Mouse (Mus musculus): Measurements from ENCODE around the gene Isg20l2. TPM values are rescaled to one million over a fixed set of nuclear protein-coding genes. Genes with fewer than 3 reads are reported as not detected.

Isg20l2 gene
- polyA plus RNA-seq, 1 experiment from 2014 or later: 13.2 TPM

DNA sequence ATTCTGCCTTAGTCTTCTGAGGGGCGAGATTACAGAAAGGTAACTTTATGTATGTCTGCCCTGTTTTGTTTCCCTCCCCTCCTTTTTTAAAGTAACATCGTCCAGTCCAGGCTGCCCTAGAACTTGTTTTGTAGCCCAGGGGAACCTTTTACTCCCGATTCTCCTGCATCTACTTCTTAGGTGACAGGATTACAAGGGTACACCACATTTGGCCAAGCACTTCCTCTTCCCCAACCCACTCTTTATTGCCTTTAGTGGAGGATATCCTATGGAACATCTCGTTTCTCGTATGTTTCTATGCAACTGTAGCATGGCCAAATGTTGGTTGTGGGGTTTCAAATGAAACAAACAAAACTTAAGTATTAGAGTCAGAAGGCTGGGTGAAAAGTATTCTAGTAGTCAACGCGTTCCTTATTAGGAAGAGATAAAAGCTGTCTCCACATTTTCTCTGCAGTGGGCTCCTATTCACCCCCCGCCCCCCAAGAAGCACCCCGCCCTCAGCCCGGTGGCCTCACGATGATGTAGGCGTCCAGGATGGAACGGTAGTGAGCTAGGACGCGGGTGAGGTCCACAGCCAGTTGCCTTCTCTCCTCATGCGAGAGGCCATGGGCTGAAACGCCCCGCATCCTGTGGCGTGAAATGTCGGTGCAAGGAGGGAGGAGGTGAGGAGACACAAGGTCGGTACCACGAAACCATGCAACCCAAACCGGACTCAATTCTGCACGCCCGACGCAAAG is 605 bp upstream of the Isg20l2 start:
- TF ChIP-seq EP300 (IDR thresholded peaks at IDR 0.05; ENCODE audit: low read depth) (no peak), CTCF (IDR thresholded peaks at IDR 0.05; ENCODE audit: low read depth) (no peak)
- H3K9ac ChIP-seq (replicated peaks): peak overlapping the region; percentile 88
- peaks cover 34% of the 10 kb centered on the region for H3K36me3 ChIP-seq (replicated peaks; ENCODE audit: insufficient read depth, low read length)
- no peaks in the 10 kb centered on the region for H3K9me3 ChIP-seq (ENCODE audit: low read length)
- peak overlapping the region; percentile 87 for H3K4me3 ChIP-seq (ENCODE audit: low read depth, low read length)
- ATAC-seq (peak; percentile 40), DNase-seq (no peak)
- H3K4me2 ChIP-seq (ENCODE audit: low read depth, low read length): peak overlapping the region; percentile 90
- WGBS (ENCODE audit: insufficient replicate concordance): 3% methylated on average over 26 of the region's 26 CpGs
- peaks cover 23% of the 10 kb centered on the region for H3K4me1 ChIP-seq (ENCODE audit: insufficient read depth)
- no peaks in the 10 kb centered on the region for H3K27me3 ChIP-seq (ENCODE audit: insufficient read depth, low read length)
- H3K27ac ChIP-seq (ENCODE audit: low read depth): peak overlapping the region; percentile 95

DNA sequence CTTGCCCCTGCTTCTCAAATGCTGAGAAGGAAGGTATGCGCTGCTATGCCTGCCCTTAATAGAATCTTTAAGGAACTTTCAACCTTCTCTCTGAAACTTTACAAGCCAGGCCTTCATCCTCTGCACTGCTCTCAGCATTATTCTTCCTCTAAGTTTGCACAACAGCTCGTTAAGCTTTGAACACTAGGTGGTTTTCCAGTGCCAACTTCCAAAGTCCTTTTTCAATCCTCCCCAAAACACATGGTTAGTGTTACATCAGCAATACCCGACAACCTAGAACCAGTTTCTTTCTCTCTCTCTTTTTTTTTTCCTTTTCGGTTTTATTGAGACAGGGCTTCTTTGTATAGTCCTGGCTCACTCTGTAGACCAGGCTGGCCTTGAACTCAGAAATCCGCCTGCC is 3.9 kb downstream of the Isg20l2 start:
- Histone ChIP-seq H3K9me3 (ENCODE audit: low read length) (no peaks in the 10 kb centered on the region), H3K4me3 (ENCODE audit: low read depth, low read length) (no peak overlapping the region), H3K27ac (ENCODE audit: low read depth) (peak overlapping the region; percentile 57), H3K4me2 (ENCODE audit: low read depth, low read length) (peak overlapping the region; percentile 39), H3K36me3 (replicated peaks; ENCODE audit: insufficient read depth, low read length) (peaks cover 41% of the 10 kb centered on the region), H3K4me1 (ENCODE audit: insufficient read depth) (peaks cover 28% of the 10 kb centered on the region), H3K27me3 (ENCODE audit: insufficient read depth, low read length) (no peaks in the 10 kb centered on the region), H3K9ac (replicated peaks) (no peak overlapping the region)
- 69% methylated on average over 5 of the region's 5 CpGs for WGBS (ENCODE audit: insufficient replicate concordance)
- TF ChIP-seq CTCF (IDR thresholded peaks at IDR 0.05; ENCODE audit: low read depth) (no peak), EP300 (IDR thresholded peaks at IDR 0.05; ENCODE audit: low read depth) (no peak)
- no peak for DNase-seq
- no peak for ATAC-seq

DNA sequence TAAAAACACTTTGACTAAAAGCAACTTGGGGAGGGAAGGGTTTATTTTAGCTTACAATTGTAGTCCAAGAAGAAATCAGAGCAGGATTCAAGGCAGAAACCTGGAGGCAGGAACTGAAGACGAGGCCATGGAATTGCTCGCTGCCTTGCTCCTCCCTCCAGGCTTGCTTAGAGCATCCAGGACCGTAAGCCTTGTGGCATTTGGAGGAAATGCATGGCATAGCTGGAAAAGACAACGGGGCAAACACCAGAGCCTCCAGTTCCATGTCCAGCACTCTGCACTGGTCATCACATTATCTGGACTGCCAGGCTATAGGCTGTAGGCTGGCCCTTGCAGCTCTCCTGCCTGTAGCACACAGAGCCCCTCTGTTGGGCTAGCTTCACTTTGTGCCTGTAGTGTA is 4.4 kb downstream of the Isg20l2 start:
- ATAC-seq: no peak

DNA sequence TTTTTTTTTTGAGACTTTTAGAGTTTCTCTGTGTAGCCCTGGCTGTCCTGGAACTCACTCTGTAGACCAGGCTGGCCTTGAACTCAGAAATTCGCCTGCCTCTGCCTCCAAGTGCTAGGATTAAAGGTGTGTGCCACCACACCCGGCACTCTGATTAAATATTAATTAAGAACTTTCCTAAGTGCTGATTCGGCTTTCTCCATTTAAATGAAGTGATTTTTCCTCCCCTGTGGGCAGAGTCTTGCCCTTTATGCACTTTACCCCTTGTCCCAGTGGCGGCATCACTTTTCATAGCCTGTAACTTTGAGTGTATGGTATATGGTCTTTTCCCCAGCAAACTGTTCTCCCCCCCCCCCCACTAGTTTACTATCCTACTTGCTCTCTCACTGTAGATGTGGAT is 5.1 kb downstream of the Isg20l2 start:
- DNase-seq: no peak
- Histone ChIP-seq H3K9me3 (ENCODE audit: low read length) (no peaks in the 10 kb centered on the region), H3K4me3 (ENCODE audit: low read depth, low read length) (no peak overlapping the region), H3K4me1 (ENCODE audit: insufficient read depth) (peaks cover 24% of the 10 kb centered on the region), H3K36me3 (replicated peaks; ENCODE audit: insufficient read depth, low read length) (peaks cover 46% of the 10 kb centered on the region), H3K27ac (ENCODE audit: low read depth) (no peak overlapping the region), H3K9ac (replicated peaks) (no peak overlapping the region), H3K4me2 (ENCODE audit: low read depth, low read length) (no peak overlapping the region), H3K27me3 (ENCODE audit: insufficient read depth, low read length) (no peaks in the 10 kb centered on the region)
- WGBS (ENCODE audit: insufficient replicate concordance): 78% methylated on average over 4 of the region's 4 CpGs
- TF ChIP-seq CTCF (IDR thresholded peaks at IDR 0.05; ENCODE audit: low read depth) (no peak), EP300 (IDR thresholded peaks at IDR 0.05; ENCODE audit: low read depth) (no peak)
- ATAC-seq: no peak

More for the DNA sequence above, 4.4 kb downstream of the Isg20l2 start:
- TF ChIP-seq CTCF (IDR thresholded peaks at IDR 0.05; ENCODE audit: low read depth): no peak
- TF ChIP-seq EP300 (IDR thresholded peaks at IDR 0.05; ENCODE audit: low read depth): no peak
- H3K36me3 ChIP-seq (replicated peaks; ENCODE audit: insufficient read depth, low read length): peaks cover 43% of the 10 kb centered on the region
- H3K27me3 ChIP-seq (ENCODE audit: insufficient read depth, low read length): no peaks in the 10 kb centered on the region
- no peak for DNase-seq
- no peak overlapping the region for H3K9ac ChIP-seq (replicated peaks)
- H3K9me3 ChIP-seq (ENCODE audit: low read length): no peaks in the 10 kb centered on the region
- H3K4me2 ChIP-seq (ENCODE audit: low read depth, low read length): 0 out of 2 replicates have a peak overlapping the region, but pooled peaks have one; percentile 39
- H3K4me1 ChIP-seq (ENCODE audit: insufficient read depth): peaks cover 24% of the 10 kb centered on the region
- no peak overlapping the region for H3K4me3 ChIP-seq (ENCODE audit: low read depth, low read length)
- WGBS (ENCODE audit: insufficient replicate concordance): 79% methylated on average over 4 of the region's 4 CpGs
- peak overlapping the region; percentile 57; the same call in 1 of the 2 replicates for H3K27ac ChIP-seq (ENCODE audit: low read depth)

DNA sequence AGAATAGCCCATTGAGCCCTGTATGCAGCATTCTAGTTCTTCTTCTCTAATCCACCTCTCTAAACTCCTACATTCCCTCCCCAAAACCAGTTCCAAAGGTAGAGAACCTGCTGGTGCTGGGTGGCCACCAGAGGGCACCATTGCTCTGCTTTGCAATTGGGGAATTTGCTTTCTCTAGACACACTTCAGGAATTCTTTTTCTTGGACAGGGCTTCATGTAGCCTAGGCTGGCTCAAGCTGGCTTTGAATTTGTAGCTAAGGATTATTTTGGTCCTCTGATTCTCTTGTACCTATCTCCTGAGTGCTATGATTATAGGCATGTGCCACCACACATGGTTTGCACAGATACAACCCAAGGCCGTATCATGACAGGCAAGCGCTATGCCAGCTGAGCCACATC is 5.7 kb downstream of the Isg20l2 start:
- Histone ChIP-seq H3K4me2 (ENCODE audit: low read depth, low read length) (no peak overlapping the region), H3K27me3 (ENCODE audit: insufficient read depth, low read length) (no peaks in the 10 kb centered on the region), H3K9me3 (ENCODE audit: low read length) (no peaks in the 10 kb centered on the region), H3K36me3 (replicated peaks; ENCODE audit: insufficient read depth, low read length) (peaks cover 49% of the 10 kb centered on the region), H3K27ac (ENCODE audit: low read depth) (no peak overlapping the region), H3K9ac (replicated peaks) (no peak overlapping the region), H3K4me3 (ENCODE audit: low read depth, low read length) (no peak overlapping the region), H3K4me1 (ENCODE audit: insufficient read depth) (peaks cover 24% of the 10 kb centered on the region)
- DNase-seq: peak; percentile 85
- ATAC-seq: peak; percentile 24; the same call in 1 of the 2 replicates
- TF ChIP-seq EP300 (IDR thresholded peaks at IDR 0.05; ENCODE audit: low read depth): no peak
- TF ChIP-seq CTCF (IDR thresholded peaks at IDR 0.05; ENCODE audit: low read depth): peak; percentile 96
- 91% methylated on average over 2 of the region's 2 CpGs for WGBS (ENCODE audit: insufficient replicate concordance)

DNA sequence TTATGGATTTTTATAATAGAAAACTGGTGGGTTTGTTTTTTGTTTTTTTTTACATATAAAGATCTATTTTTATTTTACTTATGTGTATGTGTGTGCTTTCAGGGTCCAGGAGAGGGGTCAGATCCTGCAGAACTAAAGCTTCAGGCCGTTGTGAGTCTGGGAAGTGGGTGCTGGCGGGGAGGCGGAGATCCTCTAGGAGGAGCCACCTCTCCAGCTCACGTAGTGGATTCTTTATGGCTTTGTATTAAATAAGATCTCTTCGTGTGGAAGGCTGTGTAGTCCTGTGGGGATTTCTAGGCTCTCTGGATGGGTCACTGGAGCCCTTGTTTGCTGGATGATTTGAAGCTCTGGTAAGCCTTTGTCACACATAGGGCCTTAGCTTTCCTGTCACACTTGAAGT is 10.5 kb downstream of the Isg20l2 start:
- Histone ChIP-seq H3K9ac (replicated peaks) (no peak overlapping the region), H3K27ac (ENCODE audit: low read depth) (no peak overlapping the region), H3K4me3 (ENCODE audit: low read depth, low read length) (no peak overlapping the region), H3K4me1 (ENCODE audit: insufficient read depth) (no peaks in the 10 kb centered on the region), H3K36me3 (replicated peaks; ENCODE audit: insufficient read depth, low read length) (peaks cover 51% of the 10 kb centered on the region), H3K9me3 (ENCODE audit: low read length) (no peaks in the 10 kb centered on the region), H3K27me3 (ENCODE audit: insufficient read depth, low read length) (no peaks in the 10 kb centered on the region; the same call in none of the 2 replicates), H3K4me2 (ENCODE audit: low read depth, low read length) (no peak overlapping the region)
- ATAC-seq (no peak), DNase-seq (no peak)
- TF ChIP-seq EP300 (IDR thresholded peaks at IDR 0.05; ENCODE audit: low read depth): no peak
- TF ChIP-seq CTCF (IDR thresholded peaks at IDR 0.05; ENCODE audit: low read depth): no peak
- WGBS (ENCODE audit: insufficient replicate concordance): 82% methylated on average over 5 of the region's 5 CpGs

All from liver, postnatal 0 days (tissue).